ENCODE assay signal across 13 mouse cellular contexts in the genomic region with DNA sequence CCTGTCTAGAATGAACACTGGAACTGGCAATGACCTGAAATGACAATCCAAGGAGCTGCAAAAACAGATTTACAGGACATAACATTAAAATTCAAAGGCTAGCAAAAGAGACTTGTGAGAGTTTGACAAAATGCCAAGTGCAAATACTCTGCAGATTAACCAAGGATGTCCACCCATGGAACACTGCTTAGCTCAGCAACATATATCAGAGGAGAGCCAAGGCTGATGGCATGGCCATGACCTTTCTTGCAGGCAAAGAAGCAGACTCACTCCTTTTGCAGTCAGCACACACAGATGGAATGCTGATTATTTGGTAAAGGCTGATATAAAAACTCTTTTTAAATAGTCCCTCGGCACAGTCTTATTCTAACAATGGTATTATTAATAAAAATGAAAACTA.
"Had no signal": no experiment of that assay in that cellular context is flagged by ENCODE, and none has a peak within 500 bp of the region (broad histone marks: within the 10 kb centered on the region; RNA-seq: fewer than 3 reads in every experiment).

No protein-coding gene starts in this region.

- H3K4me1 ChIP-seq: kidney, embryonic 15.5 days; limb, embryonic 12.5 days; midbrain, embryonic 12.5 days; neural tube, embryonic 13.5 days; stomach, embryonic 15.5 days had no signal

- H3K4me3 ChIP-seq: kidney, embryonic 15.5 days; limb, embryonic 12.5 days; midbrain, embryonic 12.5 days; neural tube, embryonic 13.5 days; stomach, embryonic 15.5 days had no signal

- H3K27me3 ChIP-seq: kidney, embryonic 15.5 days; limb, embryonic 12.5 days; midbrain, embryonic 12.5 days; neural tube, embryonic 13.5 days; stomach, embryonic 15.5 days had no signal

- ATAC-seq: midbrain, embryonic 16.5 days had no signal

- H3K9me3 ChIP-seq: kidney, embryonic 15.5 days; limb, embryonic 12.5 days; midbrain, embryonic 12.5 days; neural tube, embryonic 13.5 days; stomach, embryonic 15.5 days had no signal

- H3K27ac ChIP-seq: kidney, embryonic 15.5 days; limb, embryonic 12.5 days; liver, embryonic 14.5 days; midbrain, embryonic 12.5 days; neural tube, embryonic 13.5 days; stomach, embryonic 15.5 days had no signal

- H3K9ac ChIP-seq: kidney, embryonic 15.5 days; limb, embryonic 12.5 days; liver, embryonic 14.5 days; midbrain, embryonic 12.5 days; neural tube, embryonic 13.5 days; stomach, embryonic 15.5 days had no signal

- H3K36me3 ChIP-seq: kidney, embryonic 15.5 days; limb, embryonic 12.5 days; midbrain, embryonic 12.5 days; neural tube, embryonic 13.5 days; stomach, embryonic 15.5 days had no signal

- H3K4me2 ChIP-seq: kidney, embryonic 15.5 days; limb, embryonic 12.5 days; midbrain, embryonic 12.5 days; neural tube, embryonic 13.5 days; stomach, embryonic 15.5 days had no signal

- DNase-seq: kidney, postnatal 14 days; layer of hippocampus, adult 9-11 months; liver; lung, adult 18-20 months; right cerebral cortex, postnatal 14 days; thymus, postnatal 4 days had no signal
